Mouse (Mus musculus): ENCODE data around the gene Elovl3. TPM values are rescaled to one million over a fixed set of nuclear protein-coding genes. Genes with fewer than 3 reads are reported as not detected.
"Not testable (repeated sequence)": the region's sequence is repeated elsewhere in the genome, so short reads cannot be mapped to it uniquely, and the experiment has no call there.

Gene Elovl3
- total RNA-seq, 2 experiments from 2014 or later, result not detected

GRCm38 (mm10) chr19:46140324-46140723, 8.6 kb downstream of the Elovl3 start:
- no peak overlapping the region; the same call in 1 of the 2 replicates for H3K4me3 ChIP-seq
- peak overlapping the region; percentile 85 for H3K27ac ChIP-seq
- TF ChIP-seq CTCF (IDR thresholded peaks at IDR 0.05), result no peak
- intact Hi-C loops (cut with DNase I), result no loop called here
- no peak for DNase-seq

DNA sequence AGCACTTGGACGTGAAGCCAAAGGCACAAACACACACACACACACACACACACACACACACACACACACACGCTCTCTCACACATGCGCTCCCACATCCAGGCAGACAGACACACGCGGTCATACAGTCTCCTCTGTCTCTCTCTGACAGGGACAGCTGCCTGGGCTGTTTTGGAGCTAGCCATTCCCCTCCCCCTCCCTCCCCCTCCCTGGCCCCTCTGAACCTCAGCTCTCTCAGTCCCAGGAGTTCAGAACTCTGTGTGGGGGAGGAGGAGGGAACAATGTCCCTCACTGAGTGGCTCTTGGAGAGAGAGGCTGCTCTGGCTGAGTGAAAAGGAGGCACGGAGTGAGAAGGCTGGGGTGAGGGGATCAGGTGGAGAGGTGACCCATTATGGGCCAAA, 9.4 kb downstream of the Elovl3 start:
- peak overlapping the region; percentile 85 for H3K27ac ChIP-seq
- TF ChIP-seq CTCF (IDR thresholded peaks at IDR 0.05), result no peak
- peak overlapping the region; percentile 33 for H3K4me3 ChIP-seq
- intact Hi-C loops (cut with DNase I), result no loop called here
- peak; percentile 38 for DNase-seq

DNA sequence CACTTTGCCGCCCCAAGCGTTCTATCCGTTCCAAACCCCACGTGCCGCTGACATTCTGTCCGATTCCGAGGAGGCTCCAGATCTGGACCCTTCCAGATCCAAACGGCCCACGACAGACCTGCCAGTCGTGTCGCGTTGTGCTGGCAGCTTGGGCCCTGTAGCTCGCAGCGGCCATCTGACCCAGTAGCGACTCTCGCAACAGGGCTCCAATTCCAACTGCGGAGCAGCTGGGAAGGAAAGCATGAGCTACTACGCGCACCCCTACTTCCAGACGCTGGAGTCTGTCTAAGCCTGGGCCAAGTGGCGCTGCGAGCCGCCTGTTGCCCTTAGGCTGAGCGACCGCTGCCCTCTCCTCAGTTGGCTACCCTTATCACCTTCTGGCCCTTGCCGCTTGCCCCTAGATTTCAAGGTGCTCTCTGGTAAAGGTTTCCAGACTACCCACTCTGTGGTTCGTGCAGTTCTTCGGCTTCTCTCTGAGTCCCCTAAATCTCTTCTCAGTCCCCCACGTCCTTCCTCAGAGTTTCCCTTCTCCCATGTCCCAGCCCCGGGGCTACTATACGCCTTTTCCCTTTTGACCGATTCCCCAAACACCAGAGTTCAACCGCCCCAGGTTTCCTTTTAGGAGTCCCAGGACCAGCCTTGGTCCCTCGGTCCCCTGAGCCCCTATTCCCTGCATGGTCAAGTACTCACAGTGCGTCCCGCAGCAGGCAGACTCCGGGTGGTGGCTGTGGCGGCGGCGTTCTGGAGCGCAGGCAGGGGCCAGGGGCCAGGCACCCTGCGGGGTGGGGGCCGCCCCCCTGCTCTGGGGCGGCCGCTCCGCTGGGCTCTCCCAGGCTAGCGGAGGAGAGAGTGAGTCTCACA, 16.0 kb downstream of the Elovl3 start, which contains the start of gene Pitx3:
Pitx3 (minus strand) TSS at position 816 of the 861 bp plus-strand sequence.
- Histone ChIP-seq H3K4me3 (peak within 1 kb of the TSS; percentile 92), H3K27ac (peak within 1 kb of the TSS; percentile 92)
- peak; percentile 79 for DNase-seq
- intact Hi-C loops (cut with DNase I), result loop anchor here (5.0 kb wide), 2 partner anchors 40 to 80 kb away; no protein-coding TSS in a partner anchor
- TF ChIP-seq CTCF (IDR thresholded peaks at IDR 0.05), result no peak

- Histone ChIP-seq H3K4me3 (peak overlapping the region; percentile 92), H3K27ac (peak overlapping the region; percentile 92)
- peak; percentile 94 for DNase-seq
- TF ChIP-seq CTCF (IDR thresholded peaks at IDR 0.05), result no peak
- intact Hi-C loops (cut with DNase I), result loop anchor here (5.0 kb wide), 2 partner anchors 39 to 79 kb away; no protein-coding TSS in a partner anchor
These were observed 16.7 kb downstream of the Elovl3 start for GRCm38 (mm10) chr19:46148372-46148760.

GRCm38 (mm10) chr19:46149091-46149490, 17.4 kb downstream of the Elovl3 start:
- no peak for TF ChIP-seq CTCF (IDR thresholded peaks at IDR 0.05)
- intact Hi-C loops (cut with DNase I), result loop anchor here (5.0 kb wide), 2 partner anchors 38 to 78 kb away; no protein-coding TSS in a partner anchor
- Histone ChIP-seq H3K4me3 (peak overlapping the region; percentile 92), H3K27ac (no peak overlapping the region)
- no peak for DNase-seq

- TF ChIP-seq CTCF (IDR thresholded peaks at IDR 0.05), result no peak
- intact Hi-C loops (cut with DNase I), result no loop called here
- DNase-seq, result peak; percentile 95
These were observed 20.6 kb downstream of the Elovl3 start, which contains the start of gene Gbf1 for GRCm38 (mm10) chr19:46152127-46152803. Gene Gbf1, plus strand, starts transcription at chr19:46152509.

DNA sequence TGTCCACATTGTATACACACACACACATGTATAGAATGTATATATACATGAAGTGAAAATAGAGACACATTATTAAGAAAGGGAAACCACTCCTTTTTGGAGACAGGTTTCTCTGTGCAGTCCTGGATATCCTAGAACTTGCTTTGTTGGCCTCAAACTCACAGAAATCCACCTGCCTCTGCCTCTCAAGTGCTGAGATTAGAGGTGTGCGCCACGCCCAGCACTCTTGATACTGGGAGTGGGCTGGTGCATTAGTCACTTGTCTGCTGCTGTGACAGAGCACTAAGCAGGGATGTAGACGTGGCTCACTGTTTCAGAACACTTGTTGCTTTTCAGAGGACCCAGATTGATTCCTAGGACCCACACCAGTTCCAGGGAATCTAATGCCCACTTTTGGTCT, 34.3 kb downstream of the Elovl3 start:
- no peak overlapping the region for H3K4me3 ChIP-seq
- H3K27ac ChIP-seq, result no peak overlapping the region
- no peak for DNase-seq
- no peak for TF ChIP-seq CTCF (IDR thresholded peaks at IDR 0.05)
- intact Hi-C loops (cut with DNase I), result no loop called here

More at GRCm38 (mm10) chr19:46152127-46152803, 20.6 kb downstream of the Elovl3 start, which contains the start of gene Gbf1:
- H3K27ac ChIP-seq, result peak within 1 kb of the TSS; percentile 95
- peak within 1 kb of the TSS; percentile 80 for H3K4me3 ChIP-seq

GRCm38 (mm10) chr19:46167169-46167568, 35.5 kb downstream of the Elovl3 start:
- DNase-seq; H3K27ac ChIP-seq; H3K4me3 ChIP-seq; intact Hi-C loops (cut with DNase I): not testable (repeated sequence)

- intact Hi-C loops (cut with DNase I), result no loop called here
- H3K27ac ChIP-seq, result no peak overlapping the region
- DNase-seq, result no peak
- TF ChIP-seq CTCF (IDR thresholded peaks at IDR 0.05), result no peak
- no peak overlapping the region for H3K4me3 ChIP-seq
These were observed 37.7 kb downstream of the Elovl3 start for GRCm38 (mm10) chr19:46169396-46169795.

DNA sequence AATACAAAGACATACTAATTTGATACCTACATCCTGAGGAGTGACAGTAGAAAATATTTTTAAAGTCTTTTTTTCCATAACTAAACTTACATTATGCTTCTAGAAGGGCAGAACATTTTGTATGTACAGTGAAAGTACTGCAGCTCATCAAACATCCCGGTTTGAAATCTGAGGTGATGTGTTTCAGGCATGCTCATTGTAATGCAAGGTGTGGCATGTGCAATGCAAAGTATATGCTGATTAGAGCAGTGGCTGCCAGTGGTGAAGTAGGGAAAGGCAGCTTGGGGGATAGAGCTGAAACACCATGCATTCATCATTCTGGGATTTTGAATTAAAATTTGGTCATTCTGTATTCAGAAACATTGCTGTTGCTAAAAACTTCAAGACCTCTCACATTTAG, 38.2 kb downstream of the Elovl3 start:
- TF ChIP-seq CTCF (IDR thresholded peaks at IDR 0.05), result no peak
- H3K4me3 ChIP-seq, result no peak overlapping the region
- intact Hi-C loops (cut with DNase I), result loop anchor here (2.0 kb wide), 1 partner anchor 13 kb away; no protein-coding TSS in a partner anchor
- no peak overlapping the region for H3K27ac ChIP-seq
- no peak for DNase-seq

DNA sequence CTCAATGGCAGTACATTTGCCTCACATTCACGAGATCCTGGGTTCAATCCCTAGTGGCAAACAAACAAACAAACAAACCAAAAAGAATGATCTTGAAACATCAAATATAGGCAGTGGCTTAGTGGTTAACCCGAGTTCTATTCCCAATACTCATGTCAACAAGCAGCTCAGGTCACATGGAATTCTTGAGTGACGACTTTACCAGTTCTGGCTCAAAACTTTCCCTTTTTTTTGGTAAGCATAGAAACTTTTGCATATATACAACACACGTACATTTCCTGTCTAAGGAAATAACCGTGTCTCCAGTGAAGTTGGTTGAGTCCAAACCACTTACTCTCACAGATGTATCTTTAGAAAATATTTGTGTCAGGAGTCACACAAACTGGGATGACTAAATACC, 40.8 kb downstream of the Elovl3 start:
- Histone ChIP-seq H3K27ac (no peak overlapping the region), H3K4me3 (no peak overlapping the region)
- no peak for TF ChIP-seq CTCF (IDR thresholded peaks at IDR 0.05)
- DNase-seq, result no peak
- intact Hi-C loops (cut with DNase I), result no loop called here

DNA sequence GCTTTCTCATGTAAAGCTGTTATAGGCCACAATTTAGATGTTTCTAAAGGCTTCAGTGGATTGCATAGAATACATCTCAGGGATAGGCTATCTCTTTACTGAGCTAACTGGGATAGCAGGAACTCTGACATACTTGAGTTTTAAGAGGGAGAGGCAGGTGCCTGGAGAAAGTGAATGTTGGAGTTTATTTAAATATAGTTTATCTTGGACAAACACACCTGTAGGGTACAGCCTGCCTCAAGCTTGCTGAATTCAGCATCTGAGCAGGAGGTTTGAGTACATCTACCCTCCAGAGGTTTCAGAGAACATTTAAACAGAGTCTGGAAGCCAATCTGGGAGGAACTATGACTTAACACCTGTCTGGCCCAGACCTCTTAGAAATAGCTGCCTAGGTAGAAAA, 43.5 kb downstream of the Elovl3 start:
- no peak for DNase-seq
- intact Hi-C loops (cut with DNase I), result no loop called here
- Histone ChIP-seq H3K27ac (no peak overlapping the region), H3K4me3 (no peak overlapping the region)
- no peak for TF ChIP-seq CTCF (IDR thresholded peaks at IDR 0.05)

DNA sequence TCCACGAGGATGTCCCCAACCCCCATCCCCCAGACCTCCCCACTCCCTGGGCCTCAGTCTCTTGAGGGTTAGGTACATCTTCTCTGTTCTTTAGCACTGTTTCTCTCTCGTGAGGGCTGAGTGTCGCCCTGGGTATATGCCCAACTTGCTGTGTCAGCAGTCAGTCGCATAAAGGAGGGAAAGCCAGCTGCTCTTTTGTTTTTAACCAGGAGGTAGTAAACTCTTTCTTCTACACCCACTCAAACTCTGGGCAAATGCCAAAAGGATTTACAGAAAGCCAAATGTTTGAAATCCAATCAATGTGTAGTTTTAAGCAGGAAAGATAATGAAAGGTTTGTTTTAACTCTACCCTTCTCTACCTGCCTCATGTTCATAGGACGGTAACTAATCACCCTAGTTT, 45.3 kb downstream of the Elovl3 start:
- H3K27ac ChIP-seq, result no peak overlapping the region
- intact Hi-C loops (cut with DNase I), result no loop called here
- H3K4me3 ChIP-seq, result no peak overlapping the region
- no peak for DNase-seq
- TF ChIP-seq CTCF (IDR thresholded peaks at IDR 0.05), result no peak
